Mouse (Mus musculus) intestine, postnatal 0 days (tissue): ENCODE measurements around the gene Pcdh7. TPM values are rescaled to one million over a fixed set of nuclear protein-coding genes. Genes with fewer than 3 reads are reported as not detected.

ENCODE experiments used
- ATAC-seq: fragments of 200-750 bp; cut with Nextera tagmentation; 2 replicates; pipeline ENCODE4 v1.8.0; 2017; ENCODE audit warnings: mild to moderate bottlenecking, moderate TSS enrichment, moderate library complexity
- H3K27ac ChIP-seq: fragments of 300-500 bp; sonication (generic); 2 replicates; pipeline ENCODE4 v1.5.1; 2014; ENCODE audit warnings: mild to moderate bottlenecking, low read depth, low read length, moderate library complexity
- H3K27me3 ChIP-seq: fragments of 300-500 bp; sonication (generic); replicated peaks from 2 replicates; pipeline ENCODE4 v1.6.1; 2014; ENCODE audit warnings: low read length, mixed read lengths; ENCODE audit not compliant: control insufficient read depth, insufficient read depth
- H3K36me3 ChIP-seq: fragments of 300-500 bp; sonication (generic); 2 replicates; pipeline ENCODE4 v1.6.1; 2014; ENCODE audit warnings: mild to moderate bottlenecking, moderate library complexity; ENCODE audit not compliant: control insufficient read depth, insufficient read depth
- H3K4me1 ChIP-seq: fragments of 300-500 bp; sonication (generic); replicated peaks from 2 replicates; pipeline ENCODE4 v1.6.1; 2014; ENCODE audit warnings: antibody characterized with exemption, low read length, mixed read lengths; ENCODE audit not compliant: control insufficient read depth, insufficient read depth
- H3K4me2 ChIP-seq: fragments of 300-500 bp; sonication (generic); replicated peaks from 2 replicates; pipeline ENCODE4 v1.6.1; 2014; ENCODE audit warnings: low read depth, mild to moderate bottlenecking, moderate library complexity
- H3K4me3 ChIP-seq: fragments of 300-500 bp; sonication (generic); 2 replicates; pipeline ENCODE4 v1.5.1; 2014; ENCODE audit warnings: low read depth, low read length
- H3K9ac ChIP-seq: fragments of 300-500 bp; sonication (generic); 2 replicates; pipeline ENCODE4 v1.6.1; 2014; ENCODE audit warnings: mild to moderate bottlenecking, low read depth, low read length
- H3K9me3 ChIP-seq: fragments of 300-500 bp; sonication (generic); 2 replicates; pipeline ENCODE4 v1.6.1; 2016; ENCODE audit warnings: mixed run types; ENCODE audit not compliant: control insufficient read depth
- CTCF ChIP-seq: sonication (generic); IDR thresholded peaks from 2 replicates; pipeline ENCODE4 v1.5.1; 2016; ENCODE audit warnings: low read depth, mild to moderate bottlenecking, control low read depth, antibody characterized with exemption, moderate library complexity
- WGBS: fragments of 180-500 bp; shearing (Covaris S2); extraction: QIAGEN DNeasy Blood & Tissue Kit; methylation state at CpG from one replicate; pipeline ENCODE4 v1.1.7; 2014; 5-methylcytosine and 5-hydroxymethylcytosine counted together
- polyA plus RNA-seq: library from polyadenylated mRNA; unstranded; fragments of >200 nt; fragmentation: Nextera tagmentation; extraction: Ambion mirVana; gene quantifications from 2 replicates; pipeline ENCODE4 v1.2.1, GENCODE M21; 2015

Pcdh7 gene
- polyA plus RNA-seq, 1 experiment from 2014 or later: 3.8 TPM

DNA sequence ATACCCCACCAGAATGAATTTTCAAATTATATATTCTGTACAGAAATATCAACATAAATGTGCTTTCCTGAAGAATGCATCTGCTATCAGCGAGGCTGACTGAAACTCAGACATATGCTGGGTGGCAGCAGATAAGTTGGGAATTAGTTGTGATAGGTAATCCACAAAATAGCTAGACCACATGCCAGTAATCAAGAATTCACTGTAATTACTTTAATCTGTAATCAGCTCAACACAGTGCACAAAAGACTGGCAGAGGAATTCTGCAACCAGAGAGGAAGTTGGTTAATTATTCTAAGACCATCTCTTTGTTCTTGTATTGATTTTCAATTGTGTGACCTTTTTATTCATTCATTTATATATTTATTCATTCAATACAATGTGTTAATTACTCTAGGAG, 148.3 kb downstream of the Pcdh7 start:
- Histone ChIP-seq H3K9ac (no peak overlapping the region), H3K4me3 (no peak overlapping the region), H3K9me3 (no peaks in the 10 kb centered on the region), H3K36me3 (no peaks in the 10 kb centered on the region), H3K27ac (no peak overlapping the region), H3K4me2 (no peak overlapping the region), H3K27me3 (no peaks in the 10 kb centered on the region), H3K4me1 (no peaks in the 10 kb centered on the region)
- WGBS: 61% methylated on average over 1 of the region's 1 CpGs
- ATAC-seq: no peak
- no peak for TF ChIP-seq CTCF

- Histone ChIP-seq H3K4me1 (no peaks in the 10 kb centered on the region), H3K27ac (no peak overlapping the region)
- whole genome bisulfite sequencing: 79% methylated on average over 2 of the region's 2 CpGs
Observed at GRCm38 (mm10) chr5:57867906-57868305, 150.1 kb downstream of the Pcdh7 start.

DNA sequence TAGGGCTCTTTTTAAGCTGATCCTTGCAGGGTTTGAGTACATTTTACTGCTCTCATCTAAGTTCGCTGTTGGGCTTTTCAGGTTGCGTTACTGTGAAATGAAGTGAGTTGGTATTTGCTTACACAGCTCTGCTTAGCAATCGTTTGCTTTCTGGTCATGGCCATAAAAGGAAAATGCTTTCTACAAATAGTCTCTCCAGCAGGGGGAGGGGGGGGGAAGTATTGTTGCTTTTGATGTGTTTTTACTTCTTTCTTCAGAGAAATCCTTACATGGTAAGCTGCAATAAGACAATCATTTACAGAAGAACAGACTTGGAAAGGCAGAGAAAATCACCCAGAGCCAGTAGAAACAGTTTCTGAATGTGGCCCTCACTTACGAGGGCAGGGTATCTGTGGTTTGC, 150.9 kb downstream of the Pcdh7 start:
- H3K9ac ChIP-seq: no peak overlapping the region
- no peak for ATAC-seq
- WGBS: 29% methylated on average over 4 of the region's 4 CpGs
- H3K4me3 ChIP-seq: no peak overlapping the region
- no peaks in the 10 kb centered on the region for H3K36me3 ChIP-seq
- peak overlapping the region; percentile 14; the same call in 1 of the 2 replicates for H3K4me2 ChIP-seq
- no peak overlapping the region for H3K27ac ChIP-seq
- TF ChIP-seq CTCF: peak; percentile 43
- H3K4me1 ChIP-seq: no peaks in the 10 kb centered on the region
- no peaks in the 10 kb centered on the region for H3K27me3 ChIP-seq
- no peaks in the 10 kb centered on the region for H3K9me3 ChIP-seq

More at GRCm38 (mm10) chr5:57867906-57868305, 150.1 kb downstream of the Pcdh7 start:
- Histone ChIP-seq H3K36me3 (no peaks in the 10 kb centered on the region), H3K27me3 (no peaks in the 10 kb centered on the region), H3K4me3 (no peak overlapping the region), H3K4me2 (no peak overlapping the region), H3K9ac (no peak overlapping the region), H3K9me3 (no peaks in the 10 kb centered on the region)
- TF ChIP-seq CTCF: no peak
- no peak for ATAC-seq

GRCm38 (mm10) chr5:57870727-57871126, 153.0 kb downstream of the Pcdh7 start:
- no peaks in the 10 kb centered on the region for H3K27me3 ChIP-seq
- 75% methylated on average over 1 of the region's 1 CpGs for WGBS
- H3K36me3 ChIP-seq: no peaks in the 10 kb centered on the region
- no peak overlapping the region for H3K4me3 ChIP-seq
- H3K9ac ChIP-seq: no peak overlapping the region
- no peak overlapping the region for H3K4me2 ChIP-seq
- no peaks in the 10 kb centered on the region for H3K9me3 ChIP-seq
- no peak overlapping the region for H3K27ac ChIP-seq
- no peak for ATAC-seq
- no peaks in the 10 kb centered on the region for H3K4me1 ChIP-seq
- no peak for TF ChIP-seq CTCF

DNA sequence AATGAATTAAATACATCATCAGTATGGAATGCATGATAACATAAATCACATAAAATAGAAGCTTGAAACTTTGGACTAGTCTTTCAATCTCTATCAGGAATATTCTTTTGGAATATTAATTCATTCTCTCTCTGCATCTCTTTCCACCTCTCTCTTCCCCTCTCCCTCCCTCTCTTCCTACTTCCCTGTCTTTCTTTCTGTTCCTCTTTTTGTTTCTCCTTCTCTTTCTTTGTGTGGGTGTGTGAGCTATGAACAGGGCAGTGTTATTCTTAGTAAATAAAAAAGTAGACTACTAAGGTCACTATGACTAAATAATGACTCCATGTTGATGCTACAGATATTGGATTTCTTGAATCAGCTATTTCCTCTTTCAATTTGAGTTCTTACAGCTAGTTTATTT, 167.2 kb downstream of the Pcdh7 start:
- Histone ChIP-seq H3K9me3 (no peaks in the 10 kb centered on the region), H3K4me1 (no peaks in the 10 kb centered on the region), H3K27ac (no peak overlapping the region), H3K9ac (no peak overlapping the region), H3K4me3 (no peak overlapping the region), H3K27me3 (no peaks in the 10 kb centered on the region), H3K4me2 (no peak overlapping the region), H3K36me3 (no peaks in the 10 kb centered on the region)
- no peak for TF ChIP-seq CTCF
- ATAC-seq: no peak

- Histone ChIP-seq H3K27ac (no peak overlapping the region), H3K27me3 (no peaks in the 10 kb centered on the region), H3K9ac (no peak overlapping the region), H3K4me3 (no peak overlapping the region), H3K9me3 (no peaks in the 10 kb centered on the region), H3K4me2 (no peak overlapping the region), H3K4me1 (no peaks in the 10 kb centered on the region), H3K36me3 (no peaks in the 10 kb centered on the region)
- 72% methylated on average over 7 of the region's 7 CpGs for WGBS
- TF ChIP-seq CTCF: no peak
- ATAC-seq: no peak
Observed at GRCm38 (mm10) chr5:57899018-57899614, 181.3 kb downstream of the Pcdh7 start.

DNA sequence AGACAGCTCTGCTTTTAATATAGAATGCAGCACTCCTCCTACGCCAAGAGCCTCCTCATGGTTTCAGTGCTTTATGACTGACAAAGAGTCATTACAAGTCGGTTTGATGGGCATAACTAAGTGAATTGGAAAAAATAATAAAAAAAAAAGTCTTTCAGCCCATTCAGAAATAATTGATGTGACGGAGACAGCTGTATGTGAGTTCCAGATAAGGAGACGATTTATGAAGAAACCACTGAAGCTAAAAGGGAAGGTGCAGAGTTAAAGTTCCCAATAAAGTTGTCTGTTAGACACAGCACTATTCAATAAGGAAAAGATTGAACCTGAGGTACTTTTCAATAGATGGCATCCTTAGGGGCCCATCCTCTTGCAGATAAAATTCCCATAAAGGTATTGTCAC, 189.5 kb downstream of the Pcdh7 start:
- Histone ChIP-seq H3K9me3 (no peaks in the 10 kb centered on the region), H3K36me3 (no peaks in the 10 kb centered on the region), H3K4me1 (no peaks in the 10 kb centered on the region), H3K27ac (no peak overlapping the region), H3K9ac (no peak overlapping the region), H3K4me3 (no peak overlapping the region), H3K27me3 (no peaks in the 10 kb centered on the region), H3K4me2 (no peak overlapping the region)
- 75% methylated on average over 4 of the region's 4 CpGs for WGBS
- no peak for TF ChIP-seq CTCF
- ATAC-seq: no peak
